Mouse (Mus musculus): ENCODE measurements at regions not wholly inside any gene's neighbourhood (a gene's known extent, or its start where the extent isn't known, plus 50 kb on each side); places are given as distances from the start of the nearest gene placed in this dataset.

DNA sequence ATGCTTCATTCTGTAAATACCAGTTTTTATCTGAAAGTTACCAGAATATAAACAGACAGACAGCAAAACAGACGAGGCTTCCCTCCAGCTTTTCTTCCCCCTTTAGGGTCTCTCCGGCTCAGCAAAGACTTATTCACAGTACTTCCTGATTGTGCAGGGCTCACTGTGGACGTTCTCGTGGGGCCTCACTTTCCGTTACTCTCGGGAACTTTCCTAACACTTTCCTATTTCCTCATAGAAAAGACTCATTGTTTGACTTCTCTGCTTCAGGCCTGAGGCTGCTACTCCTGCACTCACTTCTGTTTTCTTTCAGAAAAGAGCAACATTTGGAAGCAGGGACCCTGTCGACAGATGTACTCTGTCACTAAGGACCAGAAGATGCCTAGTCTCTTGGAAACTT is 197.4 kb downstream of the Tgfb2 start:
- POLR2A ChIA-PET: no interaction called here
- CTCF ChIA-PET: interaction anchor here in 1 of 4 experiments (0.8 kb wide), 1 partner anchor 52 kb away, joined by 3 read pairs; no protein-coding TSS in a partner anchor

DNA sequence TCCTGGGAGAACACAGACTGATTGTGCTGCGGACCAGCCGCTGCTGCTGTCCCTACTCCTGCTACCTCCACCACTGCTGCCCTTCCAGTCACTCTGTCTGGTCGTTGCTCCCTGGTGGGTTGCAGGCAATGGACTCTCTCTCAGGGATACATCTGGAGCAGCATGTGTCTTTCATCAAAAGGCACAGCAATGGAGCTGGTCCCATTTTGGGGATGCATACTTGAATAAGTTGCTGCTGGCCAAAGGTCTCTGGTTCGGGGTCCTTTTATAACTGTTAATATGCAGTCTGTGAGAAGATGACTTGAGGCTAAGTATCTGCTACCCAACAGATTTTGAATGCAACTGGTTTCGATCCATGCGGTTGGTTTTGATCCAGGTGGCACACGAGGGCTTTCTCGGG is 197.8 kb downstream of the Tgfb2 start:
- POLR2A ChIA-PET: no interaction called here
- CTCF ChIA-PET: no interaction called here

DNA sequence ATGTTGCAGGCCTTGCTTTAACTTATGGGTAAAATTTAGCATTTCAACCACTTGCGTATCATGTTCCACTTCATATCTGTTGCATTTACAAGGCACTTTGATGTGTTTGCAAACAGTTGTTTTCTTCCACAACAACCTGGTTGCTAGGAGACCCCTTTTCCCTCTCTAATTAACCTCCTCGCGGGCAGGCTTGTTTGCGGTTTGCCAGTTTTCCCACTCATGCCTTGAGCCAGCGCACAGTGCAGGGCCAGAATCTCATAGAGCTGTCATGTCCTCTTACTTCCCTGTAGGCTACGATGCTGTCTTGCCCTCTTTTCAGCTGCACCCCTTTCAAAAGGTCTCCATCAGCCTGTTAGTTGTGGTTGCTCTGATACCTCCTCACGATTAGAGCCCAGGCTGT is 199.3 kb downstream of the Tgfb2 start:
- POLR2A ChIA-PET: no interaction called here
- CTCF ChIA-PET: no interaction called here

DNA sequence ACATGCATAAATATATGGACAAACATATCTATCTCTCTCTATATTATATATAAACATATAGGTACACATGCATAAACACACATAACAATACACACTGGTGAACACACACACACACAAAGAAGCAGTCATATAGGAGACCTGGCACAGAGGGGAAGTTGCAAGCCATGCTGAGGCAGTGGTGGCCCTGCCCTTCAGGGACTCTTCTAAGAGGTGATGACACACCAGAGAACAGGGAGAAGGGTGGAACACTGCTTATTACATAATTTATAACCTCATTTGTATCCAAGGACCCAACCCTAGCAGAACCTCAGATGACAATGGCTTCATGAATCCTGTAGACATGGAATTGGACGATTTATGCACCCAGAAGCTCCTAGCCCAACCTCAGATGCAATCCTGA is 199.9 kb downstream of the Tgfb2 start:
- ChIA-PET CTCF (interaction anchor here in 1 of 4 experiments (0.7 kb wide), 1 partner anchor 529 kb away, joined by 3 read pairs; no protein-coding TSS in a partner anchor), POLR2A (no interaction called here)

- POLR2A ChIA-PET: no interaction called here
- CTCF ChIA-PET: interaction anchor here in 1 of 4 experiments (0.7 kb wide), 1 partner anchor 528 kb away, joined by 3 read pairs; no protein-coding TSS in a partner anchor
Measured at GRCm38 (mm10) chr1:186505051-186505711, 200.6 kb downstream of the Tgfb2 start.

GRCm38 (mm10) chr1:186501726-186502125 is 204.1 kb downstream of the Tgfb2 start:
- ChIA-PET CTCF (interaction anchor here in 1 of 4 experiments (0.6 kb wide), 1 partner anchor 266 kb away, joined by 3 read pairs; no protein-coding TSS in a partner anchor), POLR2A (no interaction called here)

GRCm38 (mm10) chr1:186497872-186498271 is 207.9 kb downstream of the Tgfb2 start:
- POLR2A ChIA-PET: no interaction called here

GRCm38 (mm10) chr1:186497333-186497732 is 208.5 kb downstream of the Tgfb2 start:
- CTCF ChIA-PET: no interaction called here
- POLR2A ChIA-PET: no interaction called here

More at GRCm38 (mm10) chr1:186497872-186498271, 207.9 kb downstream of the Tgfb2 start:
- CTCF ChIA-PET: no interaction called here

- POLR2A ChIA-PET: no interaction called here
Measured at GRCm38 (mm10) chr1:186494411-186494783, 211.4 kb downstream of the Tgfb2 start.

GRCm38 (mm10) chr1:186493664-186494410 is 212.0 kb downstream of the Tgfb2 start:
- POLR2A ChIA-PET: interaction anchor here in 1 of 4 experiments (0.6 to 0.7 kb wide), 2 partner anchors 120 to 221 kb away, joined by 4 to 11 read pairs; no protein-coding TSS in a partner anchor
- CTCF ChIA-PET: no interaction called here

More at GRCm38 (mm10) chr1:186494411-186494783, 211.4 kb downstream of the Tgfb2 start:
- CTCF ChIA-PET: no interaction called here

GRCm38 (mm10) chr1:186482177-186482576 is 223.6 kb downstream of the Tgfb2 start:
- POLR2A ChIA-PET: no interaction called here
- CTCF ChIA-PET: no interaction called here

- POLR2A ChIA-PET: interaction anchor here in 1 of 4 experiments (0.5 kb wide), 1 partner anchor 22 kb away, joined by 8 read pairs; no protein-coding TSS in a partner anchor
- CTCF ChIA-PET: no interaction called here
Measured at GRCm38 (mm10) chr1:186480019-186480418, 225.8 kb downstream of the Tgfb2 start.

DNA sequence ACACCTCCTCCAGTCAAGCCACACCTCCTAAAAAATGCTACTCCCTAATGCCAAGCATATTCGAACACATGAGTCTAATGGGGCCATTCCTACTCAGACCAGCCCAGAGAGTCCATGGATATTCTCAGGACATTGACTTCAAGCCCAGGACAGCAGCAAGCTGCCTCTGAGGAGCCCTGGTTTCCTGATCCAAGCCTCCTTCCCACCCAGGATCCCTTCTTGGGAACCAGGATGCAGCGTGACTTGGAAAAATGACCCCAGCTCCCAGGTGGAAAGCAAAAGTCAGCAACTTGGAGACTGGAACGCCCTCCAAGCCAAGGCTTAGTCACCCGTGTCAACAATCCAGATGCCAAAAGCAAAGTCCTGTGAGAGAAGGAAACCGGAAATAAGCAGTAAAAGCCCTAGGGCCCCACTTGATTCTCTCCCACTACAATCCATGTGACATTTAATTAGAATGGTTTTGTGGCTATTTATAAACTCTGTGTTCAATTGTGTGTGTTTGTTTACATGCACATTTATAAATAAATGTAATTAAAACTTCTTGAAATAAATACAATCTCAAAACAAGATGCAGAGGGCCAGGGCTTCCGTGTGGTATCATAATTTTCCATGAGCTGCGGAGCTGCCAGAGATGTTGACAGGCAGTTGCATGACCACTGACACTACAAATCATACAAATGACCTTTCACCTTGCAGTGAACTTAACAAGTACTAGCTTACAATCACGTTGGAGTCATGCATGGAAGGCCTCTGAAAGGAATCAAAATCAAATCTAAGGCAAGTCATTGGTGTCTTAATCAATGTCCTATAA is 227.2 kb downstream of the Tgfb2 start:
- CTCF ChIA-PET: no interaction called here
- POLR2A ChIA-PET: no interaction called here

- POLR2A ChIA-PET: no interaction called here
Measured at GRCm38 (mm10) chr1:186474844-186475243, 230.9 kb downstream of the Tgfb2 start.

GRCm38 (mm10) chr1:186474385-186474784 is 231.4 kb downstream of the Tgfb2 start:
- ChIA-PET POLR2A (no interaction called here), CTCF (no interaction called here)

More at GRCm38 (mm10) chr1:186474844-186475243, 230.9 kb downstream of the Tgfb2 start:
- CTCF ChIA-PET: no interaction called here

- ChIA-PET POLR2A (interaction anchor here in 1 of 4 experiments (0.7 kb wide), 1 partner anchor 823 kb away, joined by 3 read pairs; no protein-coding TSS in a partner anchor), CTCF (interaction anchor here in 1 of 4 experiments (0.9 kb wide), 1 partner anchor 243 kb away, joined by 4 read pairs; no protein-coding TSS in a partner anchor)
Measured at GRCm38 (mm10) chr1:186472955-186473354, 232.8 kb downstream of the Tgfb2 start.

- POLR2A ChIA-PET: no interaction called here
- CTCF ChIA-PET: interaction anchor here in 1 of 4 experiments (2.0 kb wide), 1 partner anchor 257 kb away, joined by 6 read pairs; no protein-coding TSS in a partner anchor
Measured at GRCm38 (mm10) chr1:186465526-186465925, 240.3 kb downstream of the Tgfb2 start.

DNA sequence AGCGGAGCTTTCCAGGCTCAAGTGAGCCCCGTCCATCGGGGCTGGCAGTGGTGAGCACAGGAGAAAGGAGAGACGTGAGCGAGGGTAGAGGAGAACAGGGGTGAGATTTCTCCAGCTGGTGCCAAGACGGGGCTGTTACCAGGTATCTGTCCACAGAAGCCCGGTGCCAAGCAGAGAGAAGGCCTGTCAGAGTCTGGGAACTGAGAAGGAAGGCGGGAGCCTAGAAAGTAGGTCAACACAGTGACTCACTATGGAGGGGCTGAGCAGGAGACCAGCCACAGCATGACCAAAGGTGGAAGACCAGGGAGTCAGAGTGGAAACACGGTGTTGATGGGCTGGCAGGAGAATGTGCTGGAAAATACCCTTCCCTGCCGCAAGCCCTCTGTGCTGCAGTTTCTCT is 245.0 kb downstream of the Tgfb2 start:
- CTCF ChIA-PET: no interaction called here
- POLR2A ChIA-PET: interaction anchor here in 1 of 4 experiments (0.6 kb wide), 1 partner anchor 257 kb away, joined by 3 read pairs; no protein-coding TSS in a partner anchor

GRCm38 (mm10) chr1:186458099-186458637 is 247.6 kb downstream of the Tgfb2 start:
- ChIA-PET POLR2A (interaction anchor here in 1 of 4 experiments (0.9 kb wide), 1 partner anchor 241 kb away, joined by 3 read pairs; no protein-coding TSS in a partner anchor), CTCF (interaction anchor here in 2 of 4 experiments (0.7 to 2.5 kb wide), 3 partner anchors 238 to 264 kb away, joined by 3 to 9 read pairs (median 4); no protein-coding TSS in a partner anchor)
